Mouse (Mus musculus) embryonic facial prominence, embryonic 14.5 days (tissue): ENCODE results near the gene Igll1. TPM values are rescaled to one million over a fixed set of nuclear protein-coding genes. Genes with fewer than 3 reads are reported as not detected.
A peak's percentile ranks its signal among the peaks of the same experiment; 100 is the strongest.

Experiments
- ATAC-seq: fragments of 200-750 bp; cut with Nextera tagmentation; 2 replicates; pipeline ENCODE4 v1.8.0; 2017; ENCODE audit warnings: low read depth, moderate number of reproducible peaks, moderate TSS enrichment
- DNase-seq: peaks from one replicate; pipeline ENCODE4 v3.0.0-alpha.2; 2015; ENCODE audit warnings: low spot score
- H3K27ac ChIP-seq: fragments of 300-500 bp; sonication (generic); replicated peaks from 2 replicates; pipeline ENCODE4 v1.5.1; 2014; ENCODE audit warnings: low read depth, mild to moderate bottlenecking, low read length, moderate library complexity
- H3K27me3 ChIP-seq: fragments of 300-500 bp; sonication (generic); replicated peaks from 2 replicates; pipeline ENCODE4 v1.6.1; 2014; ENCODE audit warnings: low read length; ENCODE audit not compliant: control insufficient read depth, insufficient read depth
- H3K36me3 ChIP-seq: fragments of 300-500 bp; sonication (generic); 2 replicates; pipeline ENCODE4 v1.6.1; 2014; ENCODE audit warnings: low read length, mixed read lengths; ENCODE audit not compliant: control insufficient read depth, insufficient read depth
- H3K4me1 ChIP-seq: fragments of 300-500 bp; sonication (generic); 2 replicates; pipeline ENCODE4 v1.6.1; 2014; ENCODE audit warnings: antibody characterized with exemption, low read length; ENCODE audit not compliant: control insufficient read depth, insufficient read depth
- H3K4me2 ChIP-seq: fragments of 300-500 bp; sonication (generic); 2 replicates; pipeline ENCODE4 v1.6.1; 2014; ENCODE audit warnings: low read depth, mild to moderate bottlenecking, low read length, moderate library complexity, mixed read lengths
- H3K4me3 ChIP-seq: fragments of 300-500 bp; sonication (generic); 2 replicates; pipeline ENCODE4 v1.5.1; 2014; ENCODE audit warnings: low read depth, mild to moderate bottlenecking, low read length
- H3K9ac ChIP-seq: fragments of 300-500 bp; sonication (generic); 2 replicates; pipeline ENCODE4 v1.6.1; 2014; ENCODE audit warnings: low read depth, mild to moderate bottlenecking, low read length, moderate library complexity, mixed read lengths
- H3K9me3 ChIP-seq: fragments of 300-500 bp; sonication (generic); 2 replicates; pipeline ENCODE4 v1.6.1; 2016; ENCODE audit warnings: low read length; ENCODE audit not compliant: control insufficient read depth
- WGBS: fragments of 180-500 bp; shearing (Covaris S2); extraction: QIAGEN DNeasy Blood & Tissue Kit; methylation state at CpG from one replicate; pipeline ENCODE4 v1.1.7; 2014; 5-methylcytosine and 5-hydroxymethylcytosine counted together
- polyA plus RNA-seq: library from polyadenylated mRNA; unstranded; fragments of >200 nt; fragmentation: Nextera tagmentation; extraction: Ambion mirVana; gene quantifications from 2 replicates; pipeline ENCODE4 v1.2.1, GENCODE M21; 2014

Gene Igll1
- polyA plus RNA-seq, 1 experiment from 2014 or later: 0.45 TPM

DNA sequence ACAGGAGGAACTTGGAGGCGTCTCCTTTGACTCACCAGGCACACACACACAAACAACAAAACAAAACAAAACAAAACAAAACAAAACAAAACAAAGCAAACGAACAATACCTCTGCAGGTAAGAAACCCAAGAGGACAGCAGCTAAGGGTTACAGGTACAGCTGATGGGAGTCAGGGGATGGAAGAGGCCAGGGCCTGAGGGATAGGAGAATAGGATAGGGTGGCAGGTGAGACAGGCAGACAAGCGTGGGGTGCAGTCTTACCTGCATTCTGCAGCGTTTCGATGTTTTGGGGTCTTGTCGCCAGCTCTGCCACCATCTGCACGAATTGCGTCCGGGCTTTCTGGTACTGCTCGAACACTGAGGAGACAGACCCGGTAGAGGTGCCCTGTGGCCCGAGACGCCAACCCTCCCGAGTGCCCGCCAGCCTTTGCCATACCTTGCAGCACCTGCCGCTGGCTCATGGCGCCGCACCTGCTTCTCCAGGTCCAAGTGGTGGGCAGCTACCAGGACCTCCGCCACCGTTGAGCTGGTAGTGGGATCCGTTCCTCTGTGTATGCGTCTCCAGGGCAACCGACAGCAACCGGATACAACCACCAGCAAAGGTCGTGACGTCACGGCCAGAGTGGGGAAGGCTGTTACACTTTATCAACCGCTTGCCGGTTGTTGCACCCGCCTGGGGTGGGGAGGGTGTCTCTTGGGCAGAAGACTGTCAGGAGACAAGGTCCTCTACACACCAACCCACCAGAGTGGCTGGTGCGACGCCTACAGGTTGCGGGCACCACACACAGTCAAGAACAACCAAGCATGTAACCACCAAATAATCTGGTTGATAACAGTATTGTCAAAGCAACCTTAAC lies 34.8 kb downstream of the Igll1 start, which contains the start of gene Spag6l:
Gene Spag6l, minus strand, starts transcription at position 700 of the 859 bp plus-strand sequence.
- WGBS: 6% methylated on average over 33 of the region's 33 CpGs
- H3K4me2 ChIP-seq: peak within 1 kb of the TSS; percentile 73
- H3K27ac ChIP-seq: no peak within 1 kb of the TSS
- DNase-seq: peak; percentile 68
- no peaks in the 10 kb centered on the region for H3K9me3 ChIP-seq
- peak within 1 kb of the TSS; percentile 41; the same call in 1 of the 2 replicates for H3K9ac ChIP-seq
- no peaks in the 10 kb centered on the region for H3K27me3 ChIP-seq
- H3K4me1 ChIP-seq: peaks cover 4% of the 10 kb centered on the region; the same call in 1 of the 2 replicates
- H3K36me3 ChIP-seq: no peaks in the 10 kb centered on the region
- H3K4me3 ChIP-seq: peak within 1 kb of the TSS; percentile 37
- ATAC-seq: peak; percentile 90

DNA sequence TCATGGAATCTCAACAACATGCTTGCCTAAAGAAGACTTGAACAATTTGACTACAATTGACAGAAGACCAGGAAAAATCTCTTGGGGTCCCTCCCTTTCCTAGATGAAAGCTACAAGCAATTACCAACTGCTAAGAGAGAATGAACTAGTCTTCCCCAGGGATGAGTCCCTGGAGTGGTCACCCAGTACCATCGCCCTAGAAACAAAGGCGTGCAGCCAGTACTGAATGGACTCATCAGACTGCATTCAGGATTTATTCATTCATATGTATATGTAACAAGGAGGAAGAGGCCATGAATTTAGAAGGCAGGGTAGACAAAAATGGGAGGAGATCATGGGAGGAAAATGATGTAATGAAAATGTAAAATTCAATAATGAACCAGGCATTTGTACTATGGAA lies 37.6 kb downstream of the Igll1 start:
- H3K9ac ChIP-seq: no peak overlapping the region
- no peak for ATAC-seq
- H3K4me3 ChIP-seq: no peak overlapping the region
- no peaks in the 10 kb centered on the region for H3K36me3 ChIP-seq
- no peak overlapping the region for H3K4me2 ChIP-seq
- no peak overlapping the region for H3K27ac ChIP-seq
- DNase-seq: no peak
- H3K4me1 ChIP-seq: peaks cover 4% of the 10 kb centered on the region; the same call in 1 of the 2 replicates
- 94% methylated on average over 2 of the region's 2 CpGs for WGBS
- no peaks in the 10 kb centered on the region for H3K27me3 ChIP-seq
- H3K9me3 ChIP-seq: no peaks in the 10 kb centered on the region

GRCm38 (mm10) chr16:16825476-16825875 lies 38.3 kb downstream of the Igll1 start:
- 38% methylated on average over 5 of the region's 5 CpGs for WGBS
- no peaks in the 10 kb centered on the region for H3K27me3 ChIP-seq
- ATAC-seq (no peak), DNase-seq (no peak)
- H3K4me3 ChIP-seq: no peak overlapping the region
- H3K4me2 ChIP-seq: no peak overlapping the region
- H3K36me3 ChIP-seq: no peaks in the 10 kb centered on the region
- no peak overlapping the region for H3K9ac ChIP-seq
- H3K27ac ChIP-seq: no peak overlapping the region
- H3K9me3 ChIP-seq: no peaks in the 10 kb centered on the region
- H3K4me1 ChIP-seq: peaks cover 4% of the 10 kb centered on the region; the same call in 1 of the 2 replicates

Other genes starting within 250 kb of the Igll1 start
- 0.10 and 0.39 TPM in 2 replicates for gene Olfr19, start 187.6 kb downstream of the Igll1 start, polyA plus RNA-seq
- 2.1 and 6.5 TPM in 2 replicates for gene Spag6l, start 34.5 kb downstream of the Igll1 start, polyA plus RNA-seq
- 63.7 and 70.7 TPM in 2 replicates for gene Top3b, start 6.8 kb upstream of the Igll1 start, polyA plus RNA-seq
- gene Vpreb1, start 6.9 kb upstream of the Igll1 start, polyA plus RNA-seq: 1.6 and 3.6 TPM in 2 replicates
- gene Ppm1f, start 32.5 kb upstream of the Igll1 start, polyA plus RNA-seq: 21.6 and 23.9 TPM in 2 replicates
- gene Mapk1, start 119.4 kb upstream of the Igll1 start, polyA plus RNA-seq: 180 and 182 TPM in 2 replicates
- 29.6 and 36.5 TPM in 2 replicates for gene Ypel1, start 205.7 kb upstream of the Igll1 start, polyA plus RNA-seq
- gene Ppil2, start 247.3 kb upstream of the Igll1 start, polyA plus RNA-seq: 101 and 117 TPM in 2 replicates